Mouse (Mus musculus): ENCODE data around the gene G530012D18Rik. TPM values are rescaled to one million over a fixed set of nuclear protein-coding genes. Genes with fewer than 3 reads are reported as not detected.
"Not testable (repeated sequence)": the region's sequence is repeated elsewhere in the genome, so short reads cannot be mapped to it uniquely, and the experiment has no call there.

The G530012D18Rik gene
- polyA plus RNA-seq, 1 experiment from 2014 or later: not detected

- H3K4me2 ChIP-seq; H3K27ac ChIP-seq; H3K4me3 ChIP-seq; H3K4me1 ChIP-seq (replicated peaks); H3K27me3 ChIP-seq; H3K9ac ChIP-seq; H3K36me3 ChIP-seq; ATAC-seq (ENCODE audit: low FRiP score); H3K9me3 ChIP-seq: not testable (repeated sequence)
- 68% methylated on average over 1 of the region's 2 CpGs for WGBS
Measured at GRCm38 (mm10) chr1:85588697-85589096, 13.2 kb downstream of the G530012D18Rik start.

GRCm38 (mm10) chr1:85592526-85592925, 17.1 kb downstream of the G530012D18Rik start:
- not testable (repeated sequence) for H3K36me3 ChIP-seq; ATAC-seq (ENCODE audit: low FRiP score)

GRCm38 (mm10) chr1:85598271-85599012, 23.0 kb downstream of the G530012D18Rik start, which contains the start of gene Sp110:
Sp110 (minus strand) TSS chr1:85598817.
- H3K9me3 ChIP-seq; H3K4me1 ChIP-seq (replicated peaks); H3K27ac ChIP-seq; H3K9ac ChIP-seq; H3K4me2 ChIP-seq; H3K36me3 ChIP-seq; H3K27me3 ChIP-seq; ATAC-seq (ENCODE audit: low FRiP score); H3K4me3 ChIP-seq: not testable (repeated sequence)
- 73% methylated on average over 17 of the region's 17 CpGs for WGBS

More at GRCm38 (mm10) chr1:85592526-85592925, 17.1 kb downstream of the G530012D18Rik start:
- not testable (repeated sequence) for H3K9me3 ChIP-seq; H3K4me1 ChIP-seq (replicated peaks); H3K4me2 ChIP-seq; H3K27me3 ChIP-seq; H3K27ac ChIP-seq; H3K9ac ChIP-seq; H3K4me3 ChIP-seq
- 89% methylated on average over 8 of the region's 8 CpGs for WGBS

GRCm38 (mm10) chr1:85600078-85600477, 24.6 kb downstream of the G530012D18Rik start, which contains the start of gene Sp140:
Sp140 (plus strand) TSS chr1:85600378.
- H3K4me3 ChIP-seq; ATAC-seq (ENCODE audit: low FRiP score); H3K36me3 ChIP-seq; H3K27ac ChIP-seq; H3K9ac ChIP-seq; H3K9me3 ChIP-seq; H3K4me2 ChIP-seq; H3K4me1 ChIP-seq (replicated peaks); H3K27me3 ChIP-seq: not testable (repeated sequence)
- WGBS: 80% methylated on average over 1 of the region's 5 CpGs

GRCm38 (mm10) chr1:85600794-85601193, 25.3 kb downstream of the G530012D18Rik start:
- H3K9ac ChIP-seq: not testable (repeated sequence)
- 61% methylated on average over 4 of the region's 4 CpGs for WGBS

GRCm38 (mm10) chr1:85604341-85604740, 28.9 kb downstream of the G530012D18Rik start:
- WGBS: 100% methylated on average over 1 of the region's 1 CpGs
- not testable (repeated sequence) for H3K4me3 ChIP-seq; H3K36me3 ChIP-seq; H3K9me3 ChIP-seq; H3K4me1 ChIP-seq (replicated peaks); ATAC-seq (ENCODE audit: low FRiP score); H3K9ac ChIP-seq; H3K4me2 ChIP-seq; H3K27ac ChIP-seq; H3K27me3 ChIP-seq

More at GRCm38 (mm10) chr1:85600794-85601193, 25.3 kb downstream of the G530012D18Rik start:
- not testable (repeated sequence) for H3K36me3 ChIP-seq; ATAC-seq (ENCODE audit: low FRiP score); H3K4me3 ChIP-seq; H3K4me2 ChIP-seq; H3K9me3 ChIP-seq; H3K27me3 ChIP-seq; H3K27ac ChIP-seq; H3K4me1 ChIP-seq (replicated peaks)

- not testable (repeated sequence) for H3K4me2 ChIP-seq; H3K27me3 ChIP-seq; ATAC-seq (ENCODE audit: low FRiP score); H3K4me3 ChIP-seq; H3K27ac ChIP-seq; H3K9me3 ChIP-seq; H3K4me1 ChIP-seq (replicated peaks); H3K36me3 ChIP-seq; H3K9ac ChIP-seq
- 82% methylated on average over 3 of the region's 4 CpGs for WGBS
Measured at GRCm38 (mm10) chr1:85608361-85608760, 32.9 kb downstream of the G530012D18Rik start.

GRCm38 (mm10) chr1:85610581-85610980, 35.1 kb downstream of the G530012D18Rik start:
- not testable (repeated sequence) for H3K9me3 ChIP-seq; H3K4me2 ChIP-seq; H3K27me3 ChIP-seq; H3K27ac ChIP-seq; H3K4me3 ChIP-seq; ATAC-seq (ENCODE audit: low FRiP score); H3K4me1 ChIP-seq (replicated peaks); H3K9ac ChIP-seq; H3K36me3 ChIP-seq
- no CpG with 5 or more reads among the region's 4 CpGs for WGBS

GRCm38 (mm10) chr1:85615096-85615495, 39.6 kb downstream of the G530012D18Rik start:
- not testable (repeated sequence) for H3K4me2 ChIP-seq; H3K36me3 ChIP-seq; H3K4me1 ChIP-seq (replicated peaks); H3K9me3 ChIP-seq; H3K9ac ChIP-seq; H3K27ac ChIP-seq; H3K4me3 ChIP-seq; H3K27me3 ChIP-seq; ATAC-seq (ENCODE audit: low FRiP score)
- WGBS: 93% methylated on average over 3 of the region's 3 CpGs

GRCm38 (mm10) chr1:85615819-85616218, 40.3 kb downstream of the G530012D18Rik start:
- ATAC-seq (ENCODE audit: low FRiP score); H3K9ac ChIP-seq; H3K27ac ChIP-seq; H3K4me1 ChIP-seq (replicated peaks); H3K4me3 ChIP-seq; H3K9me3 ChIP-seq; H3K4me2 ChIP-seq; H3K36me3 ChIP-seq; H3K27me3 ChIP-seq: not testable (repeated sequence)
- WGBS: 69% methylated on average over 3 of the region's 3 CpGs

- H3K9ac ChIP-seq; H3K36me3 ChIP-seq; H3K4me1 ChIP-seq (replicated peaks); H3K4me3 ChIP-seq; ATAC-seq (ENCODE audit: low FRiP score); H3K4me2 ChIP-seq; H3K27me3 ChIP-seq; H3K27ac ChIP-seq; H3K9me3 ChIP-seq: not testable (repeated sequence)
- 66% methylated on average over 4 of the region's 5 CpGs for WGBS
Measured at GRCm38 (mm10) chr1:85617161-85617560, 41.7 kb downstream of the G530012D18Rik start.

GRCm38 (mm10) chr1:85618689-85619088, 43.2 kb downstream of the G530012D18Rik start:
- not testable (repeated sequence) for H3K9ac ChIP-seq; H3K4me2 ChIP-seq; H3K9me3 ChIP-seq; ATAC-seq (ENCODE audit: low FRiP score); H3K27ac ChIP-seq; H3K4me3 ChIP-seq; H3K27me3 ChIP-seq; H3K36me3 ChIP-seq; H3K4me1 ChIP-seq (replicated peaks)
- 42% methylated on average over 1 of the region's 1 CpGs for WGBS

Data from hindbrain, embryonic 13.5 days (tissue).